Mouse (Mus musculus) megakaryocyte-erythroid progenitor cell, adult 5-6 weeks (primary cell): ENCODE data around the gene Map1b. TPM values are rescaled to one million over a fixed set of nuclear protein-coding genes. Genes with fewer than 3 reads are reported as not detected.

Experiments used
- ATAC-seq: replicated peaks from 2 replicates; pipeline ENCODE4 v1.8.0; 2016; ENCODE audit warnings: mild to moderate bottlenecking, inconsistent platforms; ENCODE audit not compliant: severe bottlenecking, poor library complexity, low FRiP score, low TSS enrichment
- total RNA-seq, 2 experiments: library from RNA; stranded (forward) in 1 of 2; stranded (reverse) in 1 of 2; fragments of 200-1000, 215-1000 nt in 1 of 2; fragments of >200 nt in 1 of 2; fragmentation: Nextera tagmentation in 1 of 2; gene quantifications; 2 replicates each; pipeline ENCODE4 v1.2.3; 2014 to 2017

The Map1b gene
- total RNA-seq, 2 experiments from 2014 or later: not detected

GRCm38 (mm10) chr13:99537908-99538513 is 21.7 kb upstream of the Map1b start:
- ATAC-seq: no peak

- ATAC-seq: no peak
Observed at GRCm38 (mm10) chr13:99528456-99528855, 12.1 kb upstream of the Map1b start.

GRCm38 (mm10) chr13:99527936-99528335 is 11.6 kb upstream of the Map1b start:
- no peak for ATAC-seq

- no peak for ATAC-seq
Observed at GRCm38 (mm10) chr13:99525491-99525890, 9.2 kb upstream of the Map1b start.

- no peak for ATAC-seq
Observed at GRCm38 (mm10) chr13:99517836-99518235, 1.5 kb upstream of the Map1b start.

GRCm38 (mm10) chr13:99515736-99516447 is 448 bp downstream of the Map1b start:
- peak; percentile 29 for ATAC-seq

GRCm38 (mm10) chr13:99514917-99515591 is 1.3 kb downstream of the Map1b start:
- ATAC-seq: peak; percentile 70

- ATAC-seq: no peak
Observed at GRCm38 (mm10) chr13:99513990-99514389, 2.4 kb downstream of the Map1b start.

GRCm38 (mm10) chr13:99513138-99513537 is 3.2 kb downstream of the Map1b start:
- ATAC-seq: no peak

- ATAC-seq: no peak
Observed at GRCm38 (mm10) chr13:99509896-99510295, 6.4 kb downstream of the Map1b start.

GRCm38 (mm10) chr13:99506580-99506962 is 9.8 kb downstream of the Map1b start:
- ATAC-seq: no peak

GRCm38 (mm10) chr13:99505826-99506579 is 10.3 kb downstream of the Map1b start:
- no peak for ATAC-seq

GRCm38 (mm10) chr13:99503370-99503979 is 12.9 kb downstream of the Map1b start:
- no peak for ATAC-seq

GRCm38 (mm10) chr13:99502911-99503310 is 13.4 kb downstream of the Map1b start:
- no peak for ATAC-seq

- no peak for ATAC-seq
Observed at GRCm38 (mm10) chr13:99502126-99502744, 14.1 kb downstream of the Map1b start.

GRCm38 (mm10) chr13:99501393-99501792 is 14.9 kb downstream of the Map1b start:
- ATAC-seq: no peak

- ATAC-seq: no peak
Observed at GRCm38 (mm10) chr13:99500609-99501008, 15.7 kb downstream of the Map1b start.

- no peak for ATAC-seq
Observed at GRCm38 (mm10) chr13:99499764-99500163, 16.6 kb downstream of the Map1b start.

GRCm38 (mm10) chr13:99496106-99496505 is 20.2 kb downstream of the Map1b start:
- ATAC-seq: no peak
